Mouse (Mus musculus) B cell, adult 2 months (primary cell): Measurements from ENCODE around the gene Dlgap1.

ENCODE experiments used
- DNase-seq, 2 experiments: peaks; one replicate each; pipeline ENCODE4 v3.0.0; 2022

Dlgap1 gene

GRCm38 (mm10) chr17:70347403-70347802 lies 378.5 kb downstream of the Dlgap1 start:
- no peak for DNase-seq

- DNase-seq: no peak
These were observed 394.7 kb downstream of the Dlgap1 start for GRCm38 (mm10) chr17:70363561-70363960.

GRCm38 (mm10) chr17:70363971-70364370 lies 395.1 kb downstream of the Dlgap1 start:
- DNase-seq: no peak

GRCm38 (mm10) chr17:70369124-70369523 lies 400.3 kb downstream of the Dlgap1 start:
- DNase-seq: no peak

GRCm38 (mm10) chr17:70377020-70377419 lies 408.1 kb downstream of the Dlgap1 start:
- DNase-seq: no peak

- no peak for DNase-seq
These were observed 419.6 kb downstream of the Dlgap1 start for GRCm38 (mm10) chr17:70388447-70388846.

GRCm38 (mm10) chr17:70397220-70397619 lies 428.3 kb downstream of the Dlgap1 start:
- DNase-seq: no peak

GRCm38 (mm10) chr17:70397708-70398107 lies 428.8 kb downstream of the Dlgap1 start:
- no peak for DNase-seq

- DNase-seq: no peak
These were observed 433.0 kb downstream of the Dlgap1 start for GRCm38 (mm10) chr17:70401909-70402308.

- DNase-seq: no peak
These were observed 434.9 kb downstream of the Dlgap1 start for GRCm38 (mm10) chr17:70403750-70404149.

GRCm38 (mm10) chr17:70414202-70414601 lies 445.3 kb downstream of the Dlgap1 start:
- DNase-seq: no peak

GRCm38 (mm10) chr17:70427866-70428265 lies 459.0 kb downstream of the Dlgap1 start:
- DNase-seq: no peak

- peak; percentile 12 to 27 for DNase-seq
These were observed 461.0 kb downstream of the Dlgap1 start for GRCm38 (mm10) chr17:70429746-70430451.

- DNase-seq: peak; percentile 5 to 11
These were observed 461.5 kb downstream of the Dlgap1 start for GRCm38 (mm10) chr17:70430452-70430787.

- DNase-seq: no peak
These were observed 464.0 kb downstream of the Dlgap1 start for GRCm38 (mm10) chr17:70432834-70433233.

- no peak for DNase-seq
These were observed 465.7 kb downstream of the Dlgap1 start for GRCm38 (mm10) chr17:70434549-70434948.

GRCm38 (mm10) chr17:70435612-70436011 lies 466.7 kb downstream of the Dlgap1 start:
- DNase-seq: no peak

GRCm38 (mm10) chr17:70437229-70437628 lies 468.4 kb downstream of the Dlgap1 start:
- DNase-seq: no peak

- no peak for DNase-seq
These were observed 474.1 kb downstream of the Dlgap1 start for GRCm38 (mm10) chr17:70442976-70443375.

- no peak for DNase-seq
These were observed 477.6 kb downstream of the Dlgap1 start for GRCm38 (mm10) chr17:70446451-70446850.

- DNase-seq: no peak
These were observed 486.2 kb downstream of the Dlgap1 start for GRCm38 (mm10) chr17:70455036-70455435.

GRCm38 (mm10) chr17:70457103-70457502 lies 488.2 kb downstream of the Dlgap1 start:
- no peak for DNase-seq

- DNase-seq: no peak
These were observed 493.4 kb downstream of the Dlgap1 start for GRCm38 (mm10) chr17:70462231-70462630.

GRCm38 (mm10) chr17:70462771-70463491 lies 494.1 kb downstream of the Dlgap1 start:
- DNase-seq: no peak

GRCm38 (mm10) chr17:70466413-70466812 lies 497.5 kb downstream of the Dlgap1 start:
- no peak for DNase-seq
